Mouse (Mus musculus) limb, embryonic 10.5 days (tissue): Measurements from ENCODE around the gene Rbpj. TPM values are rescaled to one million over a fixed set of nuclear protein-coding genes. Genes with fewer than 3 reads are reported as not detected.

Experiments used
- DNase-seq: peaks from one replicate; pipeline ENCODE4 v3.0.0-alpha.2; 2017; ENCODE audit warnings: low spot score
- H3K27ac ChIP-seq: fragments of 300-500 bp; sonication (generic); 2 replicates; pipeline ENCODE4 v1.5.1; 2016; ENCODE audit warnings: mild to moderate bottlenecking
- H3K27me3 ChIP-seq: fragments of 300-500 bp; sonication (generic); 2 replicates; pipeline ENCODE4 v1.6.1; 2016; ENCODE audit warnings: low read depth, mild to moderate bottlenecking; ENCODE audit not compliant: poor library complexity, severe bottlenecking
- H3K36me3 ChIP-seq: fragments of 300-500 bp; sonication (generic); 2 replicates; pipeline ENCODE4 v1.6.1; 2016; ENCODE audit warnings: mild to moderate bottlenecking, moderate library complexity
- H3K4me1 ChIP-seq: fragments of 300-500 bp; sonication (generic); 2 replicates; pipeline ENCODE4 v1.6.1; 2016
- H3K4me3 ChIP-seq: fragments of 300-500 bp; sonication (generic); 2 replicates; pipeline ENCODE4 v1.5.1; 2016; ENCODE audit warnings: mild to moderate bottlenecking, moderate library complexity
- H3K9me3 ChIP-seq: fragments of 300-500 bp; sonication (generic); replicated peaks from 2 replicates; pipeline ENCODE4 v1.6.1; 2016; ENCODE audit warnings: mild to moderate bottlenecking
- WGBS: fragments of 180-500 bp; shearing (Covaris S2); methylation state at CpG from one replicate; pipeline ENCODE4 v1.1.7; 2016; 5-methylcytosine and 5-hydroxymethylcytosine counted together
- polyA plus RNA-seq: library from polyadenylated mRNA; unstranded; fragments of >200 nt; fragmentation: Nextera tagmentation; extraction: Ambion mirVana; gene quantifications from 2 replicates; pipeline ENCODE4 v1.2.1, GENCODE M21; 2016

Gene Rbpj
- polyA plus RNA-seq, 1 experiment from 2014 or later: 45.1 TPM

DNA sequence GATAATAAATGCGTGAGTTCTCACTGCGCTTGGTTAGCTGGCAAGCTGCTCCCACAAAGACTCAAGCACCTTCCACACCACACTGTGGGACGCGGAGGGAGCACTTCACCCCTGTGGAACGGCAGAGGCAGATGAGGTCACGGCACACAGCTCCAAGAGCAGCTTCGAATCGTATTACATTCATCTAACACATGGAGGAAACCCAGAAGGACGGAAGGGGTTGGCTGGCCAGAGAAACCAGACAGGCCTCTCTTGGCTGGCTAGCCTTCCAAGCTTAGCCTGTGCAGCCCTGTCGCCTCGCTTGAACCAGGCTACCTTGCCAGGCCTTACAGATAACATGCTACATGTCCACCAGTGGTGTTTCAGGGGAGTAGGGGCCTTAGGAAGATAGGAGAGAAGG is 6.5 kb downstream of the Rbpj start:
- Histone ChIP-seq H3K27me3 (0 out of 2 replicates have a peak, but pooled peaks cover 18% of the 10 kb centered on the region), H3K9me3 (no peaks in the 10 kb centered on the region), H3K4me3 (no peak overlapping the region), H3K4me1 (peaks cover 39% of the 10 kb centered on the region), H3K27ac (peak overlapping the region; percentile 46; the same call in 1 of the 2 replicates), H3K36me3 (no peaks in the 10 kb centered on the region)
- DNase-seq: no peak
- 87% methylated on average over 11 of the region's 11 CpGs for WGBS

DNA sequence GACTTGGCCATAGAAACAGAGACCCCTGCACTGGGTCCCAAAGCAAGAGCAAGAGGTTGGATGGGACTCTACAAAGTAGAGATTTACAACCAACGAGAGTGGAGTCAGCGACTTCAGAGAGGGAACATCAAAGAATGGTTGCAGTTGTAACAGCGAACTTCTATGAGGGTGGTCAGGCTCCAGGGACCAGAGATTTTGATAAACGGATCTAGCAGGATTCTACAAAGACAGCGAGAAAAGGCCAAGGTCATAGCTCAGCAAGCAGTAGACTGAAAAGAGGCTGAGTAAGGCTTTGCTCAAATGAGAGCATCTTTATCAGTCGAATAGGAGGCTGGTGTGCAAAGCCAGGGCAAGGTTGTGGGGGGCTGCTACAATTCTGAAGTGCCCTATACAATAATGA is 13.2 kb downstream of the Rbpj start:
- no peak for DNase-seq
- no peaks in the 10 kb centered on the region for H3K27me3 ChIP-seq
- no peaks in the 10 kb centered on the region for H3K9me3 ChIP-seq
- 59% methylated on average over 6 of the region's 6 CpGs for WGBS
- H3K4me3 ChIP-seq: no peak overlapping the region
- H3K36me3 ChIP-seq: no peaks in the 10 kb centered on the region
- H3K27ac ChIP-seq: no peak overlapping the region
- H3K4me1 ChIP-seq: peaks cover 14% of the 10 kb centered on the region

DNA sequence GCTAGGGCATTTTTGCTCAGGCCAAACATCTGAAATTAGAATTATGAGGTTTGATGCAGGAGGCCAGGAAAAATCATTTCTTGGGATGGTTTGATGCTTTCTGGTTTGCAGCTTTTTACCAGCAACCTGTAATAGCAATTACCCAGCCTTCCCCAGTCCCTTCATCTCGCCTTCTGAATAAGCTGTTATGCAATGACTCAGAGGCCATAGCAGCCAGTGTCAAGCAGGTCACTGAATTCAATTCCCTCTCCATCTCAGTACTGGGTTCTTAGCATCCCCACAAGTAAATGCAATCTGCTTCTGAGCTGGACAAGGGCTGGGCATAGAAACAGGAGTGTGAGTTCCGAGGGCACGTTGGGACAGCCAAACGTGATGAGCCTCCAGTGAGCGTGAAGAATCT is 13.9 kb downstream of the Rbpj start:
- H3K27me3 ChIP-seq: no peaks in the 10 kb centered on the region
- no peak overlapping the region for H3K4me3 ChIP-seq
- no peak overlapping the region for H3K27ac ChIP-seq
- peaks cover 8% of the 10 kb centered on the region; the same call in 1 of the 2 replicates for H3K4me1 ChIP-seq
- no peak for DNase-seq
- H3K36me3 ChIP-seq: no peaks in the 10 kb centered on the region
- H3K9me3 ChIP-seq: no peaks in the 10 kb centered on the region
- WGBS: 87% methylated on average over 5 of the region's 5 CpGs

DNA sequence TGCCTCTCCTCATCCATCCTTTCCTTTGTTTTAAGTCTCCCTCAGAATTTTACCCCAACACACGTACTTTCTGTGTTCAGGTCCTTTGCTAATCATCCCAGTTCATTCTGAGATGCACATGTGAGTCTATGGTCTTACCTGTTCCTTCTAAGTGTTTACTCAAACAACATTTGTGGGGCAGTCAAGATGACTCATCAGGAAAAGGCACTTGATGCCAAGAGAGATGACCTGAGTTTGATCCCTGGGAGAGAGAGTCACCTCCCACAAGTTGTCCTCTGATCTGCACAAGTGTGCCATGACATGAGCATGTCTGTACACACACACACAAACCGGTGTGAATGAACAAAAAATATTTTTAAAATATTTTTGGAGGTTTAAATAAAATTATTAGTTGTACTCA is 15.1 kb downstream of the Rbpj start:
- no peaks in the 10 kb centered on the region for H3K27me3 ChIP-seq
- peaks cover 8% of the 10 kb centered on the region for H3K4me1 ChIP-seq
- no peaks in the 10 kb centered on the region for H3K9me3 ChIP-seq
- DNase-seq: no peak
- no peaks in the 10 kb centered on the region for H3K36me3 ChIP-seq
- WGBS: 89% methylated on average over 2 of the region's 2 CpGs
- no peak overlapping the region for H3K4me3 ChIP-seq
- H3K27ac ChIP-seq: no peak overlapping the region

DNA sequence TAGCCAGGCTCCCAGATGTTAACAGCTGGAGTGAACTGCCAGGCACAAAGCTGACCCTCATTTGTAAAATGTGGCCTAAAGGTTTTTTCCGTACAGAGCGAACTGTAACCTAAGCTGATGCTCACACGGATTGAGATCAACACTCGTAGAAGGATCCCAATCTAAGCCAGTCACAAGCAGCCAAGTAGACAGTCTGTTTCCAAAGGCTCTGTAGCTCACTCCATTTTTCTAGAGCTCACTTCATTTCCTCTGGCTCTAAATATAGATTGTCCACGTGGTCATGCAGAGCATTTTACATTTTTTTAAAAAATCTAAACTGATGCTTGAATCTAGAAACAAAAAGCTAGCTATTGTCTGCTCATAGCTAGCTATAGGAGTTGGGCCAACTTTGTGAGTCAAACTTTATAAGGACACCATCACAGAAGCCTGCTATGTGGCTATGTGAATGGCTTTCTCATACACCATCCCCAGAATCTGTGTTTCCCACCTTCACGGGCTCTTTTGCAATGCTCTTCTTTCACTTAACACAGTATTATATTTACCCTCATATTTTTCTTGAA is 19.2 kb downstream of the Rbpj start:
- peaks cover 14% of the 10 kb centered on the region for H3K4me1 ChIP-seq
- no peak overlapping the region for H3K4me3 ChIP-seq
- WGBS: 92% methylated on average over 6 of the region's 6 CpGs
- no peaks in the 10 kb centered on the region for H3K9me3 ChIP-seq
- no peaks in the 10 kb centered on the region for H3K27me3 ChIP-seq
- no peaks in the 10 kb centered on the region for H3K36me3 ChIP-seq
- H3K27ac ChIP-seq: no peak overlapping the region
- no peak for DNase-seq

DNA sequence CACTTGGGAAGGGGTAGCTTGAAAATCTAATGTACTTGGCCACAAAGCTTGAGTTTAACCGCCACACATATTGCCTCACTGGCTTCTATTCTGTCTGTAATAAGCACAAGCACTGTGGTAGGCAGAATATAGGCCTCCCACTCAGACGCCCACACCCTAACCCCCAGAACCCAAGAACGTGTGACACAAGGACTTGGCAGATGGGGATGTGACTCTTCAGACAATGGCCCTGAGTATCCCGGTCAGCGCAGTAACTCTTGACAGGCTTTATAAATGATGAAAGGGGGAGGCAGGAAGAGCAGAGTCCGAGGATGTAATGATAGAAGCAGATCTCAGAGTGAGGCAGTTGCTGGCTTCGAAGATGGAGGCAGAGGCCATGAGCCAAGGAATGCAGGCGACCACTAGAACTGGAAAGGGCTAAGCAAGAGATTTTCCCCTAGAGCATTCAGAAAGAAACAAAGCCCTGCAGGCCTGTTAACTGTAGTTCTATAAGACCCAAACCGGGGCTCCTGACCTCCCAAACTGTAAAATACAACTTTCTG is 20.1 kb downstream of the Rbpj start:
- no peak overlapping the region for H3K27ac ChIP-seq
- no peaks in the 10 kb centered on the region for H3K36me3 ChIP-seq
- peaks cover 13% of the 10 kb centered on the region for H3K4me1 ChIP-seq
- no peak for DNase-seq
- no peaks in the 10 kb centered on the region for H3K9me3 ChIP-seq
- WGBS: 82% methylated on average over 9 of the region's 9 CpGs
- H3K4me3 ChIP-seq: no peak overlapping the region
- H3K27me3 ChIP-seq: no peaks in the 10 kb centered on the region

DNA sequence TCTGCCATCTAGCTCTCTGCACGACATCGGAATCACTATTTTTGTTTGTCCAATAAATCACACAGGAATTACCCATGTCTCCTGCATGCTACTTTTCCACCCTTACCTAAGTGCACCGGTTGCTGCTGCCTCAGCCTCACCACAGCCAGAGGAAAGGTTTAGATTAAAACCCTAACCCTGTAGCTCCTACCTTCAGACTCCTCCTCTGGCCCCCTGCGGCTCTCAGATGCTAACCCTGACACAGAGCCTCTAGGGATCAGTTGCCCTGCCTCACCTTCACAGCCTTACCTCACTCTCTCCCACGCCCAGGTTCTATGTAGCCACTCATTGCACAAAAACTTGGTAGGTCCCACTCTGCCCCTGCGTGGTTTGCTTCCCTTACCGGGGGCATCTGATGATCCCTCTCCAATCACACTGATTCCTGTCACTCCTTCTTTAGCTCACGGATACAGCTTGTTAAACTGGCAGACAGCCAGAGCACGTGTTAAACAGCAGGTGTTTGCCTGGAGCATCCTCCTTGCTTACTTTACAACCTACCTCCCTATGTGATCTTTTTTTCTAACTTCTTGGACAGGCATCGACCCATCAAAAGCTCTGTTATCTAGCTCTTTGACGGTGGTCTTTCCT is 21.1 kb downstream of the Rbpj start:
- no peaks in the 10 kb centered on the region for H3K36me3 ChIP-seq
- no peak for DNase-seq
- no peaks in the 10 kb centered on the region for H3K27me3 ChIP-seq
- H3K27ac ChIP-seq: no peak overlapping the region
- WGBS: 55% methylated on average over 11 of the region's 11 CpGs
- H3K4me3 ChIP-seq: no peak overlapping the region
- no peaks in the 10 kb centered on the region for H3K9me3 ChIP-seq
- peaks cover 13% of the 10 kb centered on the region for H3K4me1 ChIP-seq

DNA sequence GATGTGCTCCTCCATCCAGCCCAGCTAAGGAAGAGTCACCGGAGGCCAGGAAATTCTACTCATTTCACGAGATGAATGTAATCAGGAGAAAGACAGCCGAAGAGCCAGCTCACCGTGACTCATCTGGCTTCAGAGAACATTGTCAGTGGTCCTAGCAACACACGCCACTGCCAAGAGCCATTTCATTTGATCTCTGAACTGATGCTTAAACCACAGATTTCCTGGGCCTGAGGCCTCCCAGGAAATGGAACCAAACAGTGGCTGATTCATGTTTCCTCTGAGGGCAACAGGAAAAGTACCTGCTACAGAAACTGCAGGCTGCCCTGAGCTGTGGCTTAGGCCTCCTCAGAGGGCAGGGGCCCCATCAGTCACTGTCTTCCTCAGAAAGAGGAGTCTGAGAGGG is 24.7 kb downstream of the Rbpj start:
- H3K4me3 ChIP-seq: no peak overlapping the region
- no peaks in the 10 kb centered on the region for H3K27me3 ChIP-seq
- no peak for DNase-seq
- no peaks in the 10 kb centered on the region for H3K9me3 ChIP-seq
- H3K36me3 ChIP-seq: no peaks in the 10 kb centered on the region
- H3K4me1 ChIP-seq: peaks cover 13% of the 10 kb centered on the region
- no peak overlapping the region for H3K27ac ChIP-seq
- 45% methylated on average over 5 of the region's 5 CpGs for WGBS

DNA sequence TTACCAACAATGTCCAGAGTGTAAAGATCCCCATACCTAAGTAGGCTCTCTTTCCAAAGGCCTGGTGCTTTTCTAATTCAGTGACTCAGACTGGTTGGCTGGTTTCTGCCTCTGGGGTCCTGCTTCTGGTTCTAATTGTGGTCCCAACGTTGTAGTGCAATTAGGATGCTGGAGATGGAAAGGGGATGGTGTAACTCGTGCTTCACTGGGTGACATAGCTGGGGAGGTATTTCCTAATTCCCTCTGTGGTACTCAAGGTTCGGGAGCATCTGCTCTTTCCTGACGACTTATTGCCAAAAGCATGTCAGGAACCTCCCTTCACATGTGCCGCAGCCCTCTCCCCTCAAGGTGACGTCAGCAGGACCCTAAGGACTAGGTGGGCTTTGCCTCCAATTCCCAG is 27.8 kb downstream of the Rbpj start:
- H3K27ac ChIP-seq: no peak overlapping the region
- WGBS: 72% methylated on average over 6 of the region's 6 CpGs
- no peak for DNase-seq

DNA sequence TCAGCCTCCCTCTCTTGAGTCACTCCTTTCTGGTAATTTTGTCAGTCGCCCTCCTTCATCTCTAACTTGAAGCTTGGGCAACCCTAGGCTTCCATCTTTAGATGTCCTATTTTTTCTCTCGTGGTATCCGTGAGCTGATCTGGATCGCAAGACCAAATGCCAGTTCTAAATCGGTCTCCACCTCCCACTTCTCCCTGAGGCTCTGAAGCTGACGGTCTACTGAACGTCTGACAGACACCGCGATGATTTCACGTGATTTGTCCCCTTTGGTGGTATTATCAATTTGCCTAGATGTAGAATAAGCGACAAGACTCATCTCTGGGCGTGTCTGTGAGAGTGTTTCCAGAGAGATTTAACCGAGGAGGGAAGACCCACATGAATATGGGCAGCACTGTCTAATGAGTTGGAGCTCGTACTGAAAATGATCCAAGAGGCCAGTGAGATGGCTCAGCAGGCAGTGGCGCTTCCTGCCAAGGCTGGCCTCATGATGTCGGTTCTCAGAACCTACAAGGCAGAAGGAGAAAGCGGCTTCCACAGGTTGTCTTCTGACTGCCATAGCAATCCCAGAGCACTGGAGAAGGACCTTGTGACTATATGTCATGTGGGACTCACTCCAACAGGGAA is 28.7 kb downstream of the Rbpj start:
- Histone ChIP-seq H3K9me3 (no peaks in the 10 kb centered on the region), H3K4me3 (no peak overlapping the region), H3K36me3 (no peaks in the 10 kb centered on the region), H3K4me1 (0 out of 2 replicates have a peak, but pooled peaks cover 5% of the 10 kb centered on the region), H3K27ac (no peak overlapping the region), H3K27me3 (no peaks in the 10 kb centered on the region)
- DNase-seq: no peak
- WGBS: 92% methylated on average over 17 of the region's 17 CpGs

More for the DNA sequence above, 27.8 kb downstream of the Rbpj start:
- no peaks in the 10 kb centered on the region for H3K27me3 ChIP-seq
- H3K4me1 ChIP-seq: 0 out of 2 replicates have a peak, but pooled peaks cover 5% of the 10 kb centered on the region
- H3K4me3 ChIP-seq: no peak overlapping the region
- H3K36me3 ChIP-seq: no peaks in the 10 kb centered on the region
- no peaks in the 10 kb centered on the region for H3K9me3 ChIP-seq

DNA sequence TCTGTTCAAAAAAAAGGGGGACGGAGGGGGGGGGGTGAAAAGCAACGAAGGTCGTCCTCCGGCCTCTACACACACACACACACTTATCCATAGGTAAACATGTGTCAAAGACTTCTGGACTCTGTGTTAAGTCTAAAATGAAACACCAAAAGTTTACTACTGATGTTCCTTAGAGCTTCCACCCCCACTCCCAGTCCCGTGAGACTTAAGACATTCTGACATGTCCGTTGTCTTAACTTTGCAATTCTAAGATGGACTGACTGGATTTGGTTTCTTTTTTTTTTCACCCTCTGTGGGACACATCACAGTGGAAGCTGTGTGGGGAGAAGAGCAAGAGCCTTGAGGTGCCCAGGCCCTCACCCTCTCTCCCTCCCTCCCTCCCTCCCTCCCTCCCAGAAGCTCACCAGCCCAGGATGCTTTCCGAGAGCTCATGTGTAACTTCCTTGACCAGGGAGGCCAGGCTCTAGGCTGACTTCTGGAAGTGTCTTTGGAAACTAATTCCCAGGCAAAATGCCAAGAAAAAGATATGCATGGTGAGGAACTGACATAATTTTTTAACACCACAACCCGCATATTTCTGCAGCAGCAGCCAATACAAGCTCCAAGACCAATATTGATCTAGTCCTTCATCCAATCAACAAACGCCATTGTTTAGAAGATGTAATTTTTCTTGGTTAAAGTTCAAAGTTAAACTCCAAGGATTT is 31.0 kb downstream of the Rbpj start:
- H3K27ac ChIP-seq: no peak overlapping the region
- WGBS: 87% methylated on average over 9 of the region's 9 CpGs

DNA sequence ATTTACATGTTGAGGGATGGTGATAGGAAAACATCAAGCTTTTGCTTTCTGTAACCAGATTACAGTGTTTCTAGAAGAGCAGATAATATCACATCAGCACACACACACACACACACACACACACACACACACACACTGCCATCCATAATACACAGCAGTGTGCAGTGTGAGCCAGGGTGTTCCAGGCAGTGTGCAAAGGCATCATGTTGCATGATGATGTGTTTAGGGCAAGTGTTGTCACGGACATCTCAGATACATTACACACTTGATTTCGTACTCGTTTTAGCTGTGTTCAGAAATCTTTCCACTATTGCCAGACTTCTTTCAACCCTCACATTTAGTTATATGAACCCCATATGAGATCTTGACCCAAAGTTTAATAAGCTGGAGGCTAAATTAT is 33.6 kb downstream of the Rbpj start:
- DNase-seq: no peak
- H3K36me3 ChIP-seq: no peaks in the 10 kb centered on the region
- 91% methylated on average over 3 of the region's 3 CpGs for WGBS

More for the DNA sequence above, 31.0 kb downstream of the Rbpj start:
- DNase-seq: no peak
- Histone ChIP-seq H3K9me3 (no peaks in the 10 kb centered on the region), H3K36me3 (no peaks in the 10 kb centered on the region), H3K27me3 (no peaks in the 10 kb centered on the region), H3K4me3 (no peak overlapping the region), H3K4me1 (no peaks in the 10 kb centered on the region)

More for the DNA sequence above, 33.6 kb downstream of the Rbpj start:
- Histone ChIP-seq H3K27me3 (no peaks in the 10 kb centered on the region), H3K4me3 (no peak overlapping the region), H3K9me3 (no peaks in the 10 kb centered on the region), H3K4me1 (no peaks in the 10 kb centered on the region), H3K27ac (no peak overlapping the region)
